In the genomic region with DNA sequence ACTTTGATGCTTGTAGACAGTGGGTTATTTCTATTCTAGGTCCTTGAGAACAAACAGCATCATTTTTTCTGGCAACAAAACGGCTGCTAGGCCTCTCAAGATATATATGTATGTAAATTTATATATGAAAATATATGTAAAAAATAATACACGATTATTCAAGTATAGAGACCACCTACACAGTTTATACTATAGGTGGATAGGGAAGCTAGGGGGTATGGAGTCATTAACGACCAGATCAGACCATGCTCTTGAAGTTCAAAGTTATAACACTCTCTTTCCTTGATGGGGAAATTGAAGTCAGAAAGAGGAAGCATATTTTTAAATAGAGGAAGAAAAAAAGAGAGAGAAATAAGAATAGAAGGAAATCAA, we compare ENCODE assay signal across 9 mouse cellular contexts. TPM values are rescaled to one million over a fixed set of nuclear protein-coding genes. Genes with fewer than 3 reads are reported as not detected.
DNase-seq lines count a peak whose midpoint lies in the region; ATAC-seq lines count a peak whose summit lies in the region.
"Had no signal": no experiment of that assay in that cellular context is flagged by ENCODE, and none has a peak within 500 bp of the region (broad histone marks: within the 10 kb centered on the region; RNA-seq: fewer than 3 reads in every experiment).

No protein-coding gene starts in this region.

- WGBS in limb, embryonic 13.5 days, result 33% methylated on average over 3 of the region's 3 CpGs
- 36% methylated on average over 3 of the region's 3 CpGs for WGBS in limb, embryonic 10.5 days
- WGBS in forebrain, embryonic 13.5 days, result 41% methylated on average over 3 of the region's 3 CpGs
- 32% methylated on average over 3 of the region's 3 CpGs for WGBS in hindbrain, embryonic 16.5 days
- 31% methylated on average over 3 of the region's 3 CpGs for WGBS in midbrain, embryonic 15.5 days

- peak; percentile 17; the same call in 1 of the 2 replicates for ATAC-seq in limb, embryonic 13.5 days (ENCODE audit: low FRiP score, low read depth)
- ATAC-seq in forebrain, embryonic 13.5 days, result peak; percentile 50; the same call in 1 of the 2 replicates
- peak; percentile 31; the same call in 1 of the 2 replicates for ATAC-seq in hindbrain, embryonic 16.5 days
- ATAC-seq in midbrain, embryonic 15.5 days (replicated peaks), result peak; percentile 35

- no peak overlapping the region for H3K4me2 ChIP-seq in limb, embryonic 13.5 days (replicated peaks)
- H3K4me2 ChIP-seq in forebrain, embryonic 13.5 days, result no peak overlapping the region
- no peak overlapping the region for H3K4me2 ChIP-seq in hindbrain, embryonic 16.5 days (ENCODE audit: low read length)
- no peak overlapping the region for H3K4me2 ChIP-seq in midbrain, embryonic 15.5 days

- H3K9ac ChIP-seq in limb, embryonic 13.5 days, result no peak overlapping the region
- H3K9ac ChIP-seq in forebrain, embryonic 13.5 days, result no peak overlapping the region
- H3K9ac ChIP-seq in hindbrain, embryonic 16.5 days (ENCODE audit: low read depth, low read length), result no peak overlapping the region
- no peak overlapping the region for H3K9ac ChIP-seq in midbrain, embryonic 15.5 days

- DNase-seq in limb, embryonic 10.5 days (ENCODE audit: low spot score), result no peak
- DNase-seq in thymus, adult 18-20 months, result no peak
- no peak for DNase-seq in adrenal gland, postnatal 14 days
- no peak for DNase-seq in adrenal gland, postnatal 36 days

- H3K4me1 ChIP-seq in limb, embryonic 13.5 days, result peaks cover 5% of the 10 kb centered on the region; the same call in 1 of the 2 replicates
- H3K4me1 ChIP-seq in limb, embryonic 10.5 days, result no peaks in the 10 kb centered on the region
- peaks cover 8% of the 10 kb centered on the region; the same call in 1 of the 2 replicates for H3K4me1 ChIP-seq in forebrain, embryonic 13.5 days
- peaks cover 3% of the 10 kb centered on the region; the same call in 1 of the 2 replicates for H3K4me1 ChIP-seq in hindbrain, embryonic 16.5 days (ENCODE audit: control insufficient read depth, insufficient read depth, low read depth, low read length)
- peaks cover 5% of the 10 kb centered on the region for H3K4me1 ChIP-seq in midbrain, embryonic 15.5 days
- H3K4me1 ChIP-seq: limb, embryonic 12.5 days had no signal

- no peaks in the 10 kb centered on the region for H3K27me3 ChIP-seq in limb, embryonic 13.5 days
- H3K27me3 ChIP-seq in limb, embryonic 10.5 days (ENCODE audit: low read depth, poor library complexity, severe bottlenecking), result no peaks in the 10 kb centered on the region
- H3K27me3 ChIP-seq in forebrain, embryonic 13.5 days, result no peaks in the 10 kb centered on the region
- H3K27me3 ChIP-seq in hindbrain, embryonic 16.5 days (replicated peaks; ENCODE audit: control insufficient read depth, insufficient read depth, low read length), result no peaks in the 10 kb centered on the region
- no peaks in the 10 kb centered on the region for H3K27me3 ChIP-seq in midbrain, embryonic 15.5 days (replicated peaks)
- H3K27me3 ChIP-seq: limb, embryonic 12.5 days had no signal

- peaks cover 7% of the 10 kb centered on the region; the same call in 1 of the 2 replicates for H3K36me3 ChIP-seq in limb, embryonic 13.5 days
- peaks cover 5% of the 10 kb centered on the region for H3K36me3 ChIP-seq in limb, embryonic 10.5 days
- H3K36me3 ChIP-seq in forebrain, embryonic 13.5 days (ENCODE audit: poor library complexity, severe bottlenecking), result no peaks in the 10 kb centered on the region; the same call in 1 of the 2 replicates
- H3K36me3 ChIP-seq in hindbrain, embryonic 16.5 days (ENCODE audit: control insufficient read depth, insufficient read depth, low read length), result no peaks in the 10 kb centered on the region
- no peaks in the 10 kb centered on the region for H3K36me3 ChIP-seq in midbrain, embryonic 15.5 days (replicated peaks)

- H3K27ac ChIP-seq in limb, embryonic 13.5 days, result no peak overlapping the region
- no peak overlapping the region for H3K27ac ChIP-seq in limb, embryonic 10.5 days
- H3K27ac ChIP-seq in forebrain, embryonic 13.5 days, result no peak overlapping the region
- no peak overlapping the region for H3K27ac ChIP-seq in hindbrain, embryonic 16.5 days (ENCODE audit: low read depth, low read length)
- H3K27ac ChIP-seq in midbrain, embryonic 15.5 days, result no peak overlapping the region

- no peak overlapping the region for H3K4me3 ChIP-seq in limb, embryonic 13.5 days
- H3K4me3 ChIP-seq in limb, embryonic 10.5 days, result no peak overlapping the region
- 0 out of 2 replicates have a peak overlapping the region, but pooled peaks have one; percentile 57 for H3K4me3 ChIP-seq in forebrain, embryonic 13.5 days
- peak overlapping the region; percentile 63 for H3K4me3 ChIP-seq in hindbrain, embryonic 16.5 days (ENCODE audit: low read length)
- peak overlapping the region; percentile 57; the same call in 1 of the 2 replicates for H3K4me3 ChIP-seq in midbrain, embryonic 15.5 days

- no peaks in the 10 kb centered on the region for H3K9me3 ChIP-seq in limb, embryonic 13.5 days
- no peaks in the 10 kb centered on the region for H3K9me3 ChIP-seq in limb, embryonic 10.5 days (replicated peaks)
- no peaks in the 10 kb centered on the region for H3K9me3 ChIP-seq in forebrain, embryonic 13.5 days (replicated peaks)
- H3K9me3 ChIP-seq in hindbrain, embryonic 16.5 days (ENCODE audit: control insufficient read depth, low read length), result no peaks in the 10 kb centered on the region
- no peaks in the 10 kb centered on the region for H3K9me3 ChIP-seq in midbrain, embryonic 15.5 days
- H3K9me3 ChIP-seq: limb, embryonic 12.5 days had no signal

RNA-seq across cellular contexts. Expression of a gene that starts 0.4 kb away (rescaled TPM):
- polyA plus RNA-seq in limb, embryonic 13.5 days (2015; fragmentation: Nextera tagmentation; extraction: Ambion mirVana), result 109 and 115 TPM in 2 replicates
- polyA plus RNA-seq in limb, embryonic 10.5 days (2016; fragmentation: Nextera tagmentation; extraction: Ambion mirVana), result 54.3 and 61.1 TPM in 2 replicates
- polyA plus RNA-seq in forebrain, embryonic 13.5 days (2015; fragmentation: Nextera tagmentation; extraction: Ambion mirVana), result 48.0 and 49.6 TPM in 2 replicates
- 63.7 and 77.1 TPM in 2 replicates for polyA plus RNA-seq in hindbrain, embryonic 16.5 days (2015; fragmentation: Nextera tagmentation; extraction: Ambion mirVana)
- 52.0 and 53.6 TPM in 2 replicates for polyA plus RNA-seq in midbrain, embryonic 15.5 days (2015; fragmentation: Nextera tagmentation; extraction: Ambion mirVana)
- total RNA-seq in adrenal gland, postnatal 14 days (2021), result 182 and 206 TPM in 2 replicates
- 100 to 1,000 TPM; 259 to 268 TPM for total RNA-seq in adrenal gland, postnatal 36 days (2021)

Comparison
In these comparisons a context has a peak if more than half of its experiments do, and no peak if none do; other contexts are left out.
1. H3K4me3 ChIP-seq: peak in forebrain, embryonic 13.5 days (single experiment), hindbrain, embryonic 16.5 days (single experiment) and midbrain, embryonic 15.5 days (single experiment); none in limb, embryonic 13.5 days (single experiment) and limb, embryonic 10.5 days (single experiment).
2. Peak in every context shown above with its lines, with median percentiles within 50 percentile points of each other: ATAC-seq.